Mouse (Mus musculus) liver, adult 2 months (tissue): ENCODE results near the gene Urb2.

Experiments
- CTCF ChIP-seq: fragments of 200-500 bp; IDR thresholded peaks from 2 replicates; pipeline ENCODE4 v1.5.1; 2011; ENCODE audit warnings: low read depth, low read length, control low read depth
- POLR2A ChIP-seq: fragments of 200-500 bp; IDR thresholded peaks from 2 replicates; pipeline ENCODE4 v1.6.1; 2011; ENCODE audit warnings: low read length, control low read depth; ENCODE audit not compliant: insufficient read depth; ENCODE audit errors: extremely low read depth

- no peak for TF ChIP-seq CTCF
- no peak for TF ChIP-seq POLR2A
Measured at GRCm38 (mm10) chr8:124082616-124083015, 61.3 kb downstream of the Urb2 start.
